Mouse (Mus musculus) midbrain, embryonic 15.5 days (tissue): ENCODE measurements around the gene Samd11. TPM values are rescaled to one million over a fixed set of nuclear protein-coding genes. Genes with fewer than 3 reads are reported as not detected.
A peak's percentile ranks its signal among the peaks of the same experiment; 100 is the strongest.

Source experiments
- ATAC-seq: fragments of 200-750 bp; cut with Nextera tagmentation; replicated peaks from 2 replicates; pipeline ENCODE4 v1.8.0; 2017; ENCODE audit warnings: moderate TSS enrichment
- H3K27ac ChIP-seq: fragments of 300-500 bp; sonication (generic); 2 replicates; pipeline ENCODE4 v1.5.1; 2015; ENCODE audit warnings: mild to moderate bottlenecking, inconsistent platforms
- H3K27me3 ChIP-seq: fragments of 300-500 bp; sonication (generic); replicated peaks from 2 replicates; pipeline ENCODE4 v1.6.1; 2015; ENCODE audit warnings: inconsistent platforms
- H3K36me3 ChIP-seq: fragments of 300-500 bp; sonication (generic); replicated peaks from 2 replicates; pipeline ENCODE4 v1.6.1; 2015; ENCODE audit warnings: inconsistent platforms
- H3K4me1 ChIP-seq: fragments of 300-500 bp; sonication (generic); 2 replicates; pipeline ENCODE4 v1.6.1; 2015; ENCODE audit warnings: inconsistent platforms
- H3K4me2 ChIP-seq: fragments of 300-500 bp; sonication (generic); 2 replicates; pipeline ENCODE4 v1.6.1; 2015; ENCODE audit warnings: inconsistent platforms, mild to moderate bottlenecking, moderate library complexity
- H3K4me3 ChIP-seq: fragments of 300-500 bp; sonication (generic); 2 replicates; pipeline ENCODE4 v1.5.1; 2015; ENCODE audit warnings: mild to moderate bottlenecking, inconsistent platforms
- H3K9ac ChIP-seq: fragments of 300-500 bp; sonication (generic); 2 replicates; pipeline ENCODE4 v1.6.1; 2015; ENCODE audit warnings: mild to moderate bottlenecking, inconsistent platforms
- H3K9me3 ChIP-seq: fragments of 300-500 bp; sonication (generic); 2 replicates; pipeline ENCODE4 v1.6.1; 2016; ENCODE audit warnings: inconsistent platforms
- WGBS: fragments of 180-500 bp; shearing (Covaris S2); methylation state at CpG from one replicate; pipeline ENCODE4 v1.1.7; 2015; ENCODE audit warnings: mixed read lengths; 5-methylcytosine and 5-hydroxymethylcytosine counted together
- polyA plus RNA-seq: library from polyadenylated mRNA; unstranded; fragments of >200 nt; fragmentation: Nextera tagmentation; extraction: Ambion mirVana; gene quantifications from 2 replicates; pipeline ENCODE4 v1.2.1, GENCODE M21; 2015

Samd11 gene
- 4.8 and 5.5 TPM in 2 replicates for polyA plus RNA-seq

GRCm38 (mm10) chr4:156255078-156255839, at the start of gene Samd11:
Gene Samd11, minus strand, starts transcription at chr4:156255657.
- H3K36me3 ChIP-seq = no peaks in the 10 kb centered on the region
- peak within 1 kb of the TSS; percentile 46 for H3K4me2 ChIP-seq
- H3K27me3 ChIP-seq = peaks cover 13% of the 10 kb centered on the region
- H3K27ac ChIP-seq = no peak within 1 kb of the TSS
- H3K9me3 ChIP-seq = no peaks in the 10 kb centered on the region
- H3K9ac ChIP-seq = no peak within 1 kb of the TSS
- WGBS = 8% methylated on average over 26 of the region's 26 CpGs
- H3K4me1 ChIP-seq = peaks cover 38% of the 10 kb centered on the region
- ATAC-seq = peak; percentile 28; the same call in 1 of the 2 replicates
- H3K4me3 ChIP-seq = peak within 1 kb of the TSS; percentile 28

- Histone ChIP-seq H3K9ac (no peak overlapping the region), H3K4me1 (peaks cover 38% of the 10 kb centered on the region), H3K4me2 (peak overlapping the region; percentile 46), H3K27ac (no peak overlapping the region), H3K27me3 (peaks cover 13% of the 10 kb centered on the region), H3K4me3 (peak overlapping the region; percentile 28), H3K36me3 (no peaks in the 10 kb centered on the region), H3K9me3 (no peaks in the 10 kb centered on the region)
- 2% methylated on average over 30 of the region's 30 CpGs for WGBS
- ATAC-seq = peak; percentile 48
These were observed 938 bp downstream of the Samd11 start for GRCm38 (mm10) chr4:156254361-156255077.

GRCm38 (mm10) chr4:156253043-156253442, 2.4 kb downstream of the Samd11 start:
- Histone ChIP-seq H3K9me3 (no peaks in the 10 kb centered on the region), H3K9ac (no peak overlapping the region), H3K36me3 (peaks cover 5% of the 10 kb centered on the region), H3K27ac (peak overlapping the region; percentile 61), H3K4me2 (no peak overlapping the region), H3K27me3 (peaks cover 13% of the 10 kb centered on the region), H3K4me3 (no peak overlapping the region), H3K4me1 (peaks cover 38% of the 10 kb centered on the region)
- WGBS = 39% methylated on average over 7 of the region's 7 CpGs
- ATAC-seq = no peak

- Histone ChIP-seq H3K4me1 (peaks cover 38% of the 10 kb centered on the region), H3K9me3 (no peaks in the 10 kb centered on the region), H3K4me3 (no peak overlapping the region), H3K27ac (peak overlapping the region; percentile 61), H3K36me3 (peaks cover 9% of the 10 kb centered on the region), H3K9ac (no peak overlapping the region), H3K27me3 (peaks cover 13% of the 10 kb centered on the region), H3K4me2 (no peak overlapping the region)
- 36% methylated on average over 3 of the region's 3 CpGs for WGBS
- ATAC-seq = 0 out of 2 replicates have a peak, but pooled peaks have one; percentile 1
These were observed 2.8 kb downstream of the Samd11 start for GRCm38 (mm10) chr4:156252619-156253018.

GRCm38 (mm10) chr4:156252140-156252539, 3.3 kb downstream of the Samd11 start:
- peak overlapping the region; percentile 15; the same call in 1 of the 2 replicates for H3K4me2 ChIP-seq
- H3K4me3 ChIP-seq = no peak overlapping the region
- H3K9ac ChIP-seq = no peak overlapping the region
- H3K4me1 ChIP-seq = peaks cover 38% of the 10 kb centered on the region
- peaks cover 12% of the 10 kb centered on the region for H3K36me3 ChIP-seq
- no peaks in the 10 kb centered on the region for H3K9me3 ChIP-seq
- 29% methylated on average over 7 of the region's 7 CpGs for WGBS
- peak overlapping the region; percentile 61 for H3K27ac ChIP-seq
- H3K27me3 ChIP-seq = peaks cover 13% of the 10 kb centered on the region
- peak; percentile 15; the same call in 1 of the 2 replicates for ATAC-seq

- Histone ChIP-seq H3K4me3 (no peak overlapping the region), H3K27me3 (peaks cover 13% of the 10 kb centered on the region), H3K9me3 (no peaks in the 10 kb centered on the region), H3K27ac (peak overlapping the region; percentile 61), H3K9ac (no peak overlapping the region), H3K4me1 (peaks cover 38% of the 10 kb centered on the region), H3K4me2 (no peak overlapping the region), H3K36me3 (peaks cover 21% of the 10 kb centered on the region)
- 47% methylated on average over 8 of the region's 8 CpGs for WGBS
- peak; percentile 47 for ATAC-seq
These were observed 4.4 kb downstream of the Samd11 start for GRCm38 (mm10) chr4:156251081-156251480.

GRCm38 (mm10) chr4:156249567-156249966, 5.9 kb downstream of the Samd11 start:
- peaks cover 28% of the 10 kb centered on the region for H3K4me1 ChIP-seq
- peaks cover 3% of the 10 kb centered on the region; the same call in 1 of the 2 replicates for H3K27me3 ChIP-seq
- no peaks in the 10 kb centered on the region for H3K9me3 ChIP-seq
- ATAC-seq = no peak
- peaks cover 33% of the 10 kb centered on the region for H3K36me3 ChIP-seq
- H3K27ac ChIP-seq = no peak overlapping the region
- H3K4me3 ChIP-seq = no peak overlapping the region
- WGBS = 68% methylated on average over 11 of the region's 11 CpGs
- H3K4me2 ChIP-seq = no peak overlapping the region
- H3K9ac ChIP-seq = no peak overlapping the region

- peak overlapping the region; percentile 79 for H3K4me3 ChIP-seq
- H3K4me1 ChIP-seq = peaks cover 27% of the 10 kb centered on the region
- WGBS = 21% methylated on average over 55 of the region's 60 CpGs
- no peak overlapping the region for H3K9ac ChIP-seq
- H3K27me3 ChIP-seq = no peaks in the 10 kb centered on the region
- ATAC-seq = no peak
- H3K36me3 ChIP-seq = peaks cover 43% of the 10 kb centered on the region
- peak overlapping the region; percentile 83 for H3K4me2 ChIP-seq
- no peaks in the 10 kb centered on the region for H3K9me3 ChIP-seq
- no peak overlapping the region for H3K27ac ChIP-seq
These were observed 18.6 kb downstream of the Samd11 start for GRCm38 (mm10) chr4:156236651-156237447.

GRCm38 (mm10) chr4:156235808-156236533, 19.5 kb downstream of the Samd11 start, which contains the start of gene Noc2l:
Gene Noc2l, plus strand, starts transcription at chr4:156236010.
- WGBS = under 1% methylated on average over 90 of the region's 90 CpGs
- Histone ChIP-seq H3K27me3 (no peaks in the 10 kb centered on the region), H3K4me1 (peaks cover 27% of the 10 kb centered on the region), H3K36me3 (peaks cover 43% of the 10 kb centered on the region), H3K4me3 (peak within 1 kb of the TSS; percentile 79), H3K4me2 (peak within 1 kb of the TSS; percentile 83), H3K9ac (peak within 1 kb of the TSS; percentile 68), H3K9me3 (no peaks in the 10 kb centered on the region), H3K27ac (peak within 1 kb of the TSS; percentile 93)
- ATAC-seq = peak; percentile 86

GRCm38 (mm10) chr4:156235360-156235770, 20.1 kb downstream of the Samd11 start:
- Histone ChIP-seq H3K27me3 (no peaks in the 10 kb centered on the region), H3K36me3 (peaks cover 43% of the 10 kb centered on the region), H3K9me3 (no peaks in the 10 kb centered on the region), H3K4me1 (peaks cover 27% of the 10 kb centered on the region), H3K9ac (peak overlapping the region; percentile 45), H3K27ac (peak overlapping the region; percentile 91), H3K4me2 (peak overlapping the region; percentile 83), H3K4me3 (peak overlapping the region; percentile 79)
- ATAC-seq = peak; percentile 49
- 1% methylated on average over 15 of the region's 15 CpGs for WGBS

- Histone ChIP-seq H3K36me3 (peaks cover 43% of the 10 kb centered on the region), H3K9me3 (no peaks in the 10 kb centered on the region), H3K4me3 (peak within 1 kb of the TSS; percentile 79), H3K27me3 (no peaks in the 10 kb centered on the region), H3K27ac (peak within 1 kb of the TSS; percentile 93), H3K9ac (peak within 1 kb of the TSS; percentile 56), H3K4me1 (peaks cover 27% of the 10 kb centered on the region), H3K4me2 (peak within 1 kb of the TSS; percentile 83)
- WGBS = under 1% methylated on average over 37 of the region's 48 CpGs
- ATAC-seq = peak; percentile 62
These were observed 20.7 kb downstream of the Samd11 start, which contains the start of gene Plekhn1 for GRCm38 (mm10) chr4:156234701-156235213. Gene Plekhn1, minus strand, starts transcription at chr4:156234857.
